Mouse (Mus musculus) liver, postnatal 0 days (tissue): Measurements from ENCODE around the gene Mecom.

Source experiments
- CTCF ChIP-seq: sonication (generic); IDR thresholded peaks from 2 replicates; pipeline ENCODE4 v1.5.1; 2016; ENCODE audit warnings: antibody characterized with exemption, low read depth
- EP300 ChIP-seq: IDR thresholded peaks from 2 replicates; pipeline ENCODE4 v1.6.1; 2016; ENCODE audit warnings: antibody characterized with exemption, low read depth, mild to moderate bottlenecking

GRCm38 (mm10) chr3:30219190-30219884, 328.5 kb downstream of the Mecom start:
- TF ChIP-seq EP300 (no peak), CTCF (no peak)
